Mouse (Mus musculus): ENCODE results near the gene Ppef1.
"Not testable (repeated sequence)": the region's sequence is repeated elsewhere in the genome, so short reads cannot be mapped to it uniquely, and the experiment has no call there.

DNA sequence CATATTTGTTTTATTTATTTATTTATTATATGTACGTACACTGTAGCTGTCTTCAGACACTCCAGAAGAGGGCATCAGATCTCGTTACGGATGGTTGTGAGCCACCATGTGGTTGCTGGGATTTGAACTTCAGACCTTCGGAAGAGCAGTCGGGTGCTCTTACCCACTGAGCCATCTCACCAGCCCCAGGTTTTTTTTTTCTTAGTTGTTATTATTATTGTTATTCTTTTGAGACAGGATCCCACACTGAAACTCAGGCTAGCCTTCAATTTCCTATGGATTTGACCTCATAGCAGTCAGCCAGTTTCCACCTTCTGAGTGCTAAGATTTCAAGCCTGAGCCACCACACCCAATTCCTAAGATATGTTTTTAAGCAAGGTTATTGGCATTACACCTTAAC, 34.1 kb upstream of the Ppef1 start:
- not testable (repeated sequence) for TF ChIP-seq POLR2A (IDR thresholded peaks at IDR 0.05; ENCODE audit: insufficient read depth, low read depth, low read length); CTCF (IDR thresholded peaks at IDR 0.05); EP300 (IDR thresholded peaks at IDR 0.05; ENCODE audit: insufficient read depth, low read depth, low read length)
